Comparison of ENCODE assay signal across 8 mouse cellular contexts in genomic region chr6:141249585-141250295, GRCm38 (mm10). TPM values are rescaled to one million over a fixed set of nuclear protein-coding genes. Genes with fewer than 3 reads are reported as not detected.
DNase-seq lines count a peak whose midpoint lies in the region; ATAC-seq and TF ChIP-seq lines count a peak whose summit lies in the region.

No protein-coding gene starts in this region.

- H3K4me1 ChIP-seq in ES-Bruce4 (ENCODE audit: control insufficient read depth, insufficient read depth, low read length) = no peaks in the 10 kb centered on the region
- no peaks in the 10 kb centered on the region; the same call in 1 of the 2 replicates for H3K4me1 ChIP-seq in brown adipose tissue, adult 24 weeks (ENCODE audit: control insufficient read depth, insufficient read depth, insufficient read length, low read length)
- H3K4me1 ChIP-seq in forebrain, embryonic 12.5 days = peaks cover 13% of the 10 kb centered on the region
- peaks cover 4 to 25% of the 10 kb centered on the region in 2 experiments; a peak in 3 of 4 replicates for H3K4me1 ChIP-seq in heart, embryonic 14.5 days (ENCODE audit: control insufficient read depth in 2 of 2, insufficient read depth in 2 of 2, low read length in 2 of 2)
- no peaks in the 10 kb centered on the region for H3K4me1 ChIP-seq in kidney, postnatal 0 days (replicated peaks; ENCODE audit: insufficient read depth, low read length)
- no peaks in the 10 kb centered on the region for H3K4me1 ChIP-seq in liver, embryonic 12.5 days
- peaks cover 22% of the 10 kb centered on the region for H3K4me1 ChIP-seq in neural tube, embryonic 15.5 days

- H3K36me3 ChIP-seq in ES-Bruce4 (ENCODE audit: control insufficient read depth, insufficient read depth, low read length, poor library complexity, severe bottlenecking) = no peaks in the 10 kb centered on the region
- H3K36me3 ChIP-seq in forebrain, embryonic 12.5 days (replicated peaks) = no peaks in the 10 kb centered on the region
- H3K36me3 ChIP-seq in heart, embryonic 14.5 days (ENCODE audit: control insufficient read depth, insufficient read depth, low read length) = peaks cover 6% of the 10 kb centered on the region; the same call in 1 of the 2 replicates
- H3K36me3 ChIP-seq in kidney, postnatal 0 days (ENCODE audit: insufficient read depth, low read length) = no peaks in the 10 kb centered on the region
- no peaks in the 10 kb centered on the region for H3K36me3 ChIP-seq in liver, embryonic 12.5 days
- H3K36me3 ChIP-seq in neural tube, embryonic 15.5 days = no peaks in the 10 kb centered on the region

- no peak for TF ChIP-seq CTCF in ES-Bruce4 (IDR thresholded peaks at IDR 0.05; ENCODE audit: low read depth, low read length)
- peak; percentile 38; the same call in 1 of the 2 replicates for TF ChIP-seq CTCF in kidney, postnatal 0 days (IDR thresholded peaks at IDR 0.05; ENCODE audit: low read depth)

- peak overlapping the region; percentile 31 for H3K4me3 ChIP-seq in ES-Bruce4 (ENCODE audit: low read depth, low read length)
- H3K4me3 ChIP-seq in brown adipose tissue, adult 24 weeks (ENCODE audit: insufficient read depth, low read depth, low read length) = peak overlapping the region; percentile 65
- H3K4me3 ChIP-seq in forebrain, embryonic 12.5 days (replicated peaks) = peak overlapping the region; percentile 58
- H3K4me3 ChIP-seq in heart, embryonic 14.5 days (ENCODE audit: control insufficient read depth in 1 of 2, insufficient read depth in 1 of 2, low read depth in 1 of 2, low read length in 2 of 2) = peak overlapping the region; percentile 88 to 91
- H3K4me3 ChIP-seq in kidney, postnatal 0 days (replicated peaks; ENCODE audit: low read depth, low read length) = peak overlapping the region; percentile 77
- H3K4me3 ChIP-seq in liver, embryonic 12.5 days = peak overlapping the region; percentile 52
- H3K4me3 ChIP-seq in neural tube, embryonic 15.5 days (replicated peaks) = peak overlapping the region; percentile 73

- H3K9ac ChIP-seq in ES-Bruce4 (ENCODE audit: low read depth, poor library complexity, severe bottlenecking) = peak overlapping the region; percentile 39; the same call in 1 of the 2 replicates
- H3K9ac ChIP-seq in forebrain, embryonic 12.5 days = peak overlapping the region; percentile 59
- H3K9ac ChIP-seq in heart, embryonic 14.5 days (ENCODE audit: low read length) = peak overlapping the region; percentile 93
- peak overlapping the region; percentile 74 for H3K9ac ChIP-seq in kidney, postnatal 0 days (ENCODE audit: low read depth, low read length)
- peak overlapping the region; percentile 37 for H3K9ac ChIP-seq in liver, embryonic 12.5 days
- H3K9ac ChIP-seq in neural tube, embryonic 15.5 days (replicated peaks) = peak overlapping the region; percentile 70

- peaks cover 6% of the 10 kb centered on the region; the same call in 1 of the 2 replicates for H3K27me3 ChIP-seq in ES-Bruce4 (ENCODE audit: control insufficient read depth, insufficient read depth, low read length, poor library complexity, severe bottlenecking)
- H3K27me3 ChIP-seq in forebrain, embryonic 12.5 days = peaks cover 47% of the 10 kb centered on the region
- H3K27me3 ChIP-seq in heart, embryonic 14.5 days (ENCODE audit: control insufficient read depth, insufficient read depth, low read length) = no peaks in the 10 kb centered on the region
- no peaks in the 10 kb centered on the region for H3K27me3 ChIP-seq in kidney, postnatal 0 days (ENCODE audit: insufficient read depth, low read length)
- peaks cover 39% of the 10 kb centered on the region for H3K27me3 ChIP-seq in liver, embryonic 12.5 days (replicated peaks)
- H3K27me3 ChIP-seq in neural tube, embryonic 15.5 days (replicated peaks) = peaks cover 22% of the 10 kb centered on the region

- peak overlapping the region; percentile 97 for H3K4me2 ChIP-seq in forebrain, embryonic 12.5 days
- H3K4me2 ChIP-seq in heart, embryonic 14.5 days (ENCODE audit: low read length) = peak overlapping the region; percentile 73
- peak overlapping the region; percentile 84 for H3K4me2 ChIP-seq in kidney, postnatal 0 days (ENCODE audit: low read length)
- peak overlapping the region; percentile 64 for H3K4me2 ChIP-seq in liver, embryonic 12.5 days
- peak overlapping the region; percentile 98 for H3K4me2 ChIP-seq in neural tube, embryonic 15.5 days

- no peaks in the 10 kb centered on the region for H3K9me3 ChIP-seq in ES-Bruce4 (replicated peaks; ENCODE audit: control insufficient read depth, insufficient read depth, low read length, poor library complexity, severe bottlenecking)
- no peaks in the 10 kb centered on the region for H3K9me3 ChIP-seq in forebrain, embryonic 12.5 days
- H3K9me3 ChIP-seq in heart, embryonic 14.5 days (ENCODE audit: control insufficient read depth, low read length) = no peaks in the 10 kb centered on the region
- H3K9me3 ChIP-seq in kidney, postnatal 0 days (replicated peaks; ENCODE audit: low read length) = no peaks in the 10 kb centered on the region
- H3K9me3 ChIP-seq in liver, embryonic 12.5 days (replicated peaks) = no peaks in the 10 kb centered on the region
- H3K9me3 ChIP-seq in neural tube, embryonic 15.5 days (replicated peaks) = no peaks in the 10 kb centered on the region

- TF ChIP-seq EP300 in ES-Bruce4 (IDR thresholded peaks at IDR 0.05; ENCODE audit: insufficient read depth, low read depth, low read length) = no peak

- DNase-seq in kidney, postnatal 0 days (ENCODE audit: low spot score) = peak; percentile 90
- peak; percentile 11 for DNase-seq in thymus, postnatal 4 days

- peak; percentile 88 for ATAC-seq in forebrain, embryonic 12.5 days (ENCODE audit: low FRiP score)
- ATAC-seq in heart, embryonic 14.5 days (ENCODE audit: insufficient number of reproducible peaks, insufficient read depth, low FRiP score, low read depth) = peak; percentile 84
- peak; percentile 81 for ATAC-seq in kidney, postnatal 0 days (replicated peaks; ENCODE audit: low FRiP score, low read depth)
- ATAC-seq in liver, embryonic 12.5 days = peak; percentile 52; the same call in 1 of the 2 replicates
- peak; percentile 74 for ATAC-seq in neural tube, embryonic 15.5 days (ENCODE audit: low FRiP score)

- H3K27ac ChIP-seq in ES-Bruce4 (ENCODE audit: insufficient read depth, low read length) = no peak overlapping the region
- H3K27ac ChIP-seq in brown adipose tissue, adult 24 weeks (replicated peaks; ENCODE audit: low read depth, low read length) = peak overlapping the region; percentile 35
- no peak overlapping the region; the same call in 1 of the 2 replicates for H3K27ac ChIP-seq in forebrain, embryonic 12.5 days
- peak overlapping the region; percentile 79 to 89 for H3K27ac ChIP-seq in heart, embryonic 14.5 days (replicated peaks in 1 of 2; ENCODE audit: control insufficient read depth in 1 of 2, insufficient read depth in 1 of 2, low read depth in 2 of 2, low read length in 2 of 2)
- H3K27ac ChIP-seq in kidney, postnatal 0 days = peak overlapping the region; percentile 87
- peak overlapping the region; percentile 45; the same call in 1 of the 2 replicates for H3K27ac ChIP-seq in liver, embryonic 12.5 days
- peak overlapping the region; percentile 60 for H3K27ac ChIP-seq in neural tube, embryonic 15.5 days (replicated peaks)

- under 1% methylated on average over 68 of the region's 68 CpGs for WGBS in forebrain, embryonic 12.5 days
- under 1% methylated on average over 64 of the region's 68 CpGs for WGBS in heart, embryonic 14.5 days
- WGBS in kidney, postnatal 0 days = 0% methylated on average over 53 of the region's 68 CpGs
- WGBS in liver, embryonic 12.5 days (ENCODE audit: insufficient replicate concordance) = under 1% methylated on average over 46 of the region's 68 CpGs
- under 1% methylated on average over 59 of the region's 68 CpGs for whole genome bisulfite sequencing in neural tube, embryonic 15.5 days

- no peak for TF ChIP-seq POLR2A in ES-Bruce4 (IDR thresholded peaks at IDR 0.05; ENCODE audit: insufficient read depth, low read length)

RNA-seq across cellular contexts. Expression of gene Pde3a, which starts 0.7 kb away (rescaled TPM):
- 0.04 and 0.11 TPM in 2 replicates for polyA plus RNA-seq in ES-Bruce4 (2011; ENCODE audit: insufficient read depth, insufficient read length, low read depth, missing spikeins)
- 1.7 and 4.0 TPM in 2 replicates for polyA plus RNA-seq in brown adipose tissue, adult 24 weeks (2012; ENCODE audit: insufficient read depth, insufficient read length, missing spikeins)
- 1.8 and 2.0 TPM in 2 replicates for polyA plus RNA-seq in forebrain, embryonic 12.5 days (2016; fragmentation: Nextera tagmentation; extraction: Ambion mirVana)
- polyA plus RNA-seq in heart, embryonic 14.5 days (2014; fragmentation: Nextera tagmentation; extraction: Ambion mirVana) = 14.7 and 14.8 TPM in 2 replicates
- polyA plus RNA-seq in kidney, postnatal 0 days (2015; fragmentation: Nextera tagmentation; extraction: Ambion mirVana) = 9.9 and 10.3 TPM in 2 replicates
- 2.8 and 2.9 TPM in 2 replicates for polyA plus RNA-seq in liver, embryonic 12.5 days (2016; fragmentation: Nextera tagmentation; extraction: Ambion mirVana)
- 2.4 and 3.7 TPM in 2 replicates for polyA plus RNA-seq in neural tube, embryonic 15.5 days (2015; fragmentation: Nextera tagmentation; extraction: Ambion mirVana)

Comparison
In these comparisons a context has a peak if more than half of its experiments do, and no peak if none do; other contexts are left out.
1. H3K27ac ChIP-seq: peak in brown adipose tissue, adult 24 weeks (single experiment), heart, embryonic 14.5 days (2 of 2), kidney, postnatal 0 days (single experiment), liver, embryonic 12.5 days (single experiment) and neural tube, embryonic 15.5 days (single experiment); none in ES-Bruce4 (single experiment) and forebrain, embryonic 12.5 days (single experiment).
2. H3K4me3 ChIP-seq: peak in every context shown above with its lines; median percentile 90 in heart, embryonic 14.5 days; 77 in kidney, postnatal 0 days; 73 in neural tube, embryonic 15.5 days; 65 in brown adipose tissue, adult 24 weeks; 58 in forebrain, embryonic 12.5 days; 52 in liver, embryonic 12.5 days; 31 in ES-Bruce4.
3. H3K9ac ChIP-seq: peak in every context shown above with its lines; median percentile 93 in heart, embryonic 14.5 days; 74 in kidney, postnatal 0 days; 70 in neural tube, embryonic 15.5 days; 59 in forebrain, embryonic 12.5 days; 39 in ES-Bruce4; 37 in liver, embryonic 12.5 days.
4. Peak in every context shown above with its lines, with median percentiles within 50 percentile points of each other: ATAC-seq and H3K4me2 ChIP-seq.